Mouse (Mus musculus) heart, adult 18-20 months (tissue): ENCODE data around the gene Catsperz. TPM values are rescaled to one million over a fixed set of nuclear protein-coding genes. Genes with fewer than 3 reads are reported as not detected.

Experiments
- DNase-seq, 2 experiments: peaks; one replicate each; pipeline ENCODE4 v3.0.0; 2021 to 2022; ENCODE audit warnings: mixed read lengths in 1 of 2
- total RNA-seq, 2 experiments: library from RNA; stranded (reverse); gene quantifications; 2 replicates each; pipeline ENCODE4 v1.2.3; 2021

Catsperz gene
- total RNA-seq, 2 experiments from 2014 or later = not detected

- peak; percentile 83 to 96 for DNase-seq
Observed at GRCm38 (mm10) chr19:6924461-6925306, 496 bp downstream of the Catsperz start.

- DNase-seq = no peak
Observed at GRCm38 (mm10) chr19:6922901-6923735, 2.1 kb downstream of the Catsperz start.

- DNase-seq = peak; percentile 100
Observed at GRCm38 (mm10) chr19:6921647-6922567, 3.3 kb downstream of the Catsperz start, which contains the start of gene Esrra. Gene Esrra, minus strand, starts transcription at chr19:6921813.

GRCm38 (mm10) chr19:6920741-6921636, 4.2 kb downstream of the Catsperz start:
- DNase-seq = peak; percentile 63 to 65

GRCm38 (mm10) chr19:6919876-6920740, 5.1 kb downstream of the Catsperz start:
- peak; percentile 49 to 52 for DNase-seq

- DNase-seq = no peak
Observed at GRCm38 (mm10) chr19:6919431-6919830, 5.7 kb downstream of the Catsperz start.

- DNase-seq = no peak
Observed at GRCm38 (mm10) chr19:6918321-6918720, 6.9 kb downstream of the Catsperz start.

- DNase-seq = no peak
Observed at GRCm38 (mm10) chr19:6916496-6916895, 8.7 kb downstream of the Catsperz start.

GRCm38 (mm10) chr19:6915276-6915675, 9.9 kb downstream of the Catsperz start:
- DNase-seq = no peak

GRCm38 (mm10) chr19:6914540-6914939, 10.6 kb downstream of the Catsperz start:
- no peak for DNase-seq

GRCm38 (mm10) chr19:6913991-6914390, 11.2 kb downstream of the Catsperz start:
- DNase-seq = peak in 1 of 2 experiments; percentile 42

GRCm38 (mm10) chr19:6913036-6913435, 12.1 kb downstream of the Catsperz start:
- DNase-seq = no peak

GRCm38 (mm10) chr19:6912205-6912970, 12.8 kb downstream of the Catsperz start:
- DNase-seq = no peak

GRCm38 (mm10) chr19:6911101-6912074, 13.8 kb downstream of the Catsperz start:
- peak in 1 of 2 experiments; percentile 1 for DNase-seq

GRCm38 (mm10) chr19:6910306-6910705, 14.9 kb downstream of the Catsperz start:
- DNase-seq = peak in 1 of 2 experiments; percentile 64

- DNase-seq = peak; percentile 90 to 94
Observed at GRCm38 (mm10) chr19:6909507-6910289, 15.5 kb downstream of the Catsperz start, which contains the start of the genes Trmt112 and Prdx5. Gene Trmt112, plus strand, starts transcription at chr19:6909698. Gene Prdx5, minus strand, starts transcription at chr19:6910106.

- no peak for DNase-seq
Observed at GRCm38 (mm10) chr19:6909021-6909420, 16.2 kb downstream of the Catsperz start.
